Mouse (Mus musculus) adrenal gland, postnatal 4 days (tissue): ENCODE results near the gene Kif21a. TPM values are rescaled to one million over a fixed set of nuclear protein-coding genes. Genes with fewer than 3 reads are reported as not detected.

Experiments used
- DNase-seq, 2 experiments: peaks; one replicate each; pipeline ENCODE4 v3.0.0; 2021 to 2022; ENCODE audit warnings: low spot score in 2 of 2, mixed read lengths in 2 of 2
- total RNA-seq, 2 experiments: library from RNA; stranded (reverse); gene quantifications; 2 replicates each; pipeline ENCODE4 v1.2.3; 2021

Gene Kif21a
- total RNA-seq, 2 experiments from 2014 or later, result 17.1 to 19.9 TPM

GRCm38 (mm10) chr15:91018161-91018860 lies 31.4 kb downstream of the Kif21a start:
- no peak for DNase-seq

- no peak for DNase-seq
Measured at GRCm38 (mm10) chr15:91017261-91018160, 32.2 kb downstream of the Kif21a start.

- no peak for DNase-seq
Measured at GRCm38 (mm10) chr15:91016366-91016765, 33.4 kb downstream of the Kif21a start.

- DNase-seq, result no peak
Measured at GRCm38 (mm10) chr15:91012793-91013580, 36.8 kb downstream of the Kif21a start.

DNA sequence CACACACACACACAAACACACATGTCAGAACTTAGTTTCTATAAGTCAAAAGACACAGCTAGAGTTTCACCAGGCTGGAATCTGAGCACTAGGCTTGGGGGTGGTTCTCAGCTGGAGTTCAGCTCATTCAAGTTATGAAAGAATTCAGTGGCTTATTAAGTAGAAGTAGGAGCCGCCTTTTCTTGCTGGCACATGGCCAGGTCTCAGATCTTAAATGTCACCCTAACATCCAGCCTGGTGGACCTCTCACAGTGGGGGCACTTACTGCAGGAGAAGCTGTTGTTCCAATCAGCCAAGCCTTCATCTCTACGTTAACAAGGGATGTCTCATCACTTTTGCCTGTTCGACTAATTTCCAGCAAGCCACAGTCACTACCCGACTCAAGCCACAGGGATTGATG lies 39.5 kb downstream of the Kif21a start:
- DNase-seq, result no peak

- DNase-seq, result no peak
Measured at GRCm38 (mm10) chr15:91007123-91007830, 42.5 kb downstream of the Kif21a start.

DNA sequence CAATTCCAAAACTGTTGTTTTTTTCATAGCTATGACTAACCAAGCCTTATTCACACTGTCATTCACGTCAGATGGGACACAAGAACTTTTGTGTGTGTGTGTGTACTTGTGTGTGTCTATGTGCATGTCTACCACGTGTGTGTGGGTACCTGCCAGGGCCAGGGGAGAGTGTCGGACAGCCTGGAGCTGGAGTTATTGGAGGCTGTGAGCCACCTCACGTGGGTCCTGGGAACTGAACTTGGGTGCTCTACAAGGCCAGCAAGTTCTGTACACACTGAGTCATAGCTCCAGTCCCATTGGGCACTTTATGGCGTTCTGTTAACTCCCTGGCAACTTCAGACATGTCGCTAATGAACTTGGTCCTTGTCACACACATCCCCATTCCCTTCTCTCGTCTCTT lies 45.0 kb downstream of the Kif21a start:
- no peak for DNase-seq

GRCm38 (mm10) chr15:91001037-91001616 lies 48.6 kb downstream of the Kif21a start:
- no peak for DNase-seq

DNA sequence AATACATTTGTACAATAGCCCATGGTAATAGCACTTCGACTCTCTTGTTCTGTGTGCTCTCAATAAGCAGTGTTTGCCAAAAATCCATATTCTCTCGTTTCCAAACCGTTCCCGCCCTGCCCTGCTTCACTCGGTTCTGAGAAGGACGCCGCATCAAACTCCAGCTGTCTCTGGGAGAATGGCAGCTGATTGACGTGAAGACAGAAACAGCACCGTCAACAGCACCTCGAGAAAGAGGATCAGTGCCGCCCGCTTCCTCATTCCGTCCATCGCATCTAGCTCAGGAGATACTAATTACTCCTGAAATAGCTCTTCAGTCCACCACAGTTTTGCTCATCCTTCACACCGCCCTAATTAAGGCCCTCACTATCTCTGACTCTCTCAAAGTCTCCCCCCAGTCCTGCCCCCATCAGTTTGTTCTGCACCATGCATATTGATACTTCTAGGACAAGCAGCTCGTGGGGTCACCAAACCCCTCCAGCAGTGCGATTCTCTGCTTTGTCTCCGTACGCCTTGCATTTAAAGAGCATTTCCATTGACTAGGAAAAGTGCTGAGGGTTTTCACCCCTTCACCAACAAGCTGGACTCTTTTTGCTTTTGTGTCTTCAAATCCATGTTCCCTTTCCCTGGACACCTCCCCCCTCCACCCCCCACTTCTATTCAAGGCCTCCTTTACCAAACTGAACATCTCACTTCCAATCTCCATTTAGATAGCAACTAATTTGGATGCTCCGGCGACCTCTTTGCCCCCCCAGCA lies 49.3 kb downstream of the Kif21a start:
- DNase-seq, result no peak

DNA sequence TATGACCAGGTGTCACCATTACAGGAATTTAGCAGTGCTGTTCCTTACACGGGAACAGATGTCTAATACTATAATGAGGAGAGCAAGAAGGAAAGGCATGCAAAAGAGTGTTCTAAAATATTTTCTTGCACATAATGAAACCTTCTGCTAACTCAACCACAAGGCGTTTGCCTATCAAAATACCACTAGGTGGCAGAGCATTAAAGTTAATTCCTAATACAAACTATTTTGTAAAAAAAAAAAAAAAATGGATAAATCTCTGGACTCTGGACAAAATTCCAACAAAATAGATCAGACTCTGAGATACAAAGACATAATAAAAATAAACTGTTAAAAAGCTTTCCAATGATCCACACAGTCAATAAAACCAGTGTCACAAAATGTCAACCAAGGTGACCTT lies 56.9 kb downstream of the Kif21a start:
- no peak for DNase-seq

DNA sequence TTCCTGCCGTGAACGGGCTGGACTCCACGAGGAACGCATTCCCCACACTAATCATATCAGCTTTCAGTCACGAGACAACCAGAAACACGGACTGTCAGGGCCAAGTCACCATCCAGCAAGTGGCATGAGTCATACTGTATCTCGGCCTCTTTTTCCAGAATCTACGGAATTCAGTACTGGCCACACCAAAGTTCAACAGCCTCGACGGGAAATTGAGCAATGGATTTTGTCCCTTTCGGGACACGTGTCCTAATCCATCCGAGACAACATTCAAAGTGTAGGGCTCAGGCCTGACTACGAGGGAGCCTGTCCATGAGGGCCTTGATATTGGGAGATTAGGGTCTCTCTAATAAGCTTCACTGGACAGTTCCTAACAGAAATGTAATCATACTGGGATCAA lies 57.4 kb downstream of the Kif21a start:
- DNase-seq, result no peak

GRCm38 (mm10) chr15:90991843-90992242 lies 57.9 kb downstream of the Kif21a start:
- DNase-seq, result no peak

- DNase-seq, result no peak
Measured at GRCm38 (mm10) chr15:90987714-90988250, 62.0 kb downstream of the Kif21a start.

GRCm38 (mm10) chr15:90975914-90976313 lies 73.8 kb downstream of the Kif21a start:
- no peak for DNase-seq

GRCm38 (mm10) chr15:90971914-90972767 lies 77.6 kb downstream of the Kif21a start:
- no peak for DNase-seq

DNA sequence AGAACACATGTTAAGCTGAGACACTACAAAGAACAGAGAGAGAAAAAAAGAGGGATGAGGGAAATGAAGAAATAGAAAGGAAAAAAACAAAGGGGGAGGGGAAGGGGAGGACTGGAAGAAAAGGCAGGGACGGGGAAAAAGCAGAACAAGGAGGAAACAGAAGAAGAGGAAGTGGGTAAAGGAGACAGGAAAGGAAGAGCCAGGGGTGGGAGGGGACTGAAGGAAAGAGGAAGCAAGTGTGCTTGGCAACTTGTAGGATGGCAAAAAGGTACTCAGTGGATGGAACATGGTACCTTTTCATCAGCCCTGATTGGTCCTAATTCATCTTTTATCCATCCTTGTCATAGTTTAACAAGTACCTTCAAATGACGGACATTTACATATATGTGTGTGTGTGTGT lies 86.4 kb downstream of the Kif21a start:
- DNase-seq, result no peak

GRCm38 (mm10) chr15:90962548-90962947 lies 87.2 kb downstream of the Kif21a start:
- DNase-seq, result no peak

DNA sequence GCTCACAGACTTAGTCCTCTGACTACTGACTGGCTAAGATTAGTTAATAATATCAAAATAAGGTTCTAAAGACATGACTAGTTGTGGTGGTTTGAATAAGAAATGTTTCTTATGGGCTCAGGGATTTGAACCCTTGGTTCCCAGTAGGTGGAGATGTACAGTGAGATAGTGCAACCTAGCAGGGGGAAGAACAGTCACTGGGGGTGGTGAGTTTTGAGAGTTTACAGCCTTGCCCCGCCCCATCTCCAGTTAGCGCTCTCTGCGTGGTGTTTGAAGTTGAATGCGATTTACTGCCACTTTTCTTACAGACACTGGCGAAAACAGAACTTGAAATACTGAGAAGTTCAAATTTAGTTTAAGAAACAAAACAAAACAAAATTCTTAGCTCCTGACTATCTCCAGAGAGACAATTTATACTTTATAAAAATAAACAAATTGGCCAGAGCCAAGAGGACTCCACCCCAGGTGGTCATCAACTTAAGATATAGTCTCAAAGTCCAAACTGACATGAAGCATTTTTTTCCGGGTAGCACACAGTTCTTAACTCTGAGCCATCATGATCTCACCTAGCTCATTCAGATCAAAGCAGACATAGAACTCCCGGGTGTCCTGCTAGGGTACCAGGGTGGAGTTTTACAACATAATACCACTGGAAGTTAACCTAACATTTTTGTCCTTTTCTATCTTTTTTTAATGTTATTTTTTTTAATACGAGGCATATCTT lies 88.8 kb downstream of the Kif21a start:
- no peak for DNase-seq
